Mouse (Mus musculus): Measurements from ENCODE around the gene Rnf152. TPM values are rescaled to one million over a fixed set of nuclear protein-coding genes. Genes with fewer than 3 reads are reported as not detected.

Rnf152 gene
- total and polyA plus RNA-seq, 3 experiments: under 0.01 TPM; not detected in 2

DNA sequence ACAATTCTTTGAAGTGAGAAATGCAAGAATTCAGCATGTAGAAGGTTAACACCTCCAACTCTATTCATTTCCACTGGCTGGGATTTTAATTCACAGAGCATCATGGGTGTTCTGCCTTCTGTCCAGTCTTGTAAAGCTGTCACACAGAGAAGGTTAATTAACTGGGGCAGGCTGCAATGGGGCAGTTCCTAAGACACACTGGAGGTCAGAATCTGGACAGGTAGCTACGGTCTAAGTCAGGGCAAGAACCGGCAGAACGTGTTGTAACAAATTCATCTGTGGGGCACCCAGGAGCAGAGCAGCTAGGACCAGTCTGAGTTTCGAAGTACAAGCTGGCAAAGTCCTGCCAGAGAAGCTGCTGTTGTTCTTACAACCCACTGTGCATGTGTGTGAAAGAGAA is 2.4 kb upstream of the Rnf152 start:
- no peak overlapping the region for H3K4me2 ChIP-seq (ENCODE audit: insufficient read depth, low read depth, poor library complexity, severe bottlenecking)
- H3K9me3 ChIP-seq (replicated peaks; ENCODE audit: low read length): no peaks in the 10 kb centered on the region
- H3K79me2 ChIP-seq (replicated peaks; ENCODE audit: control insufficient read depth, extremely low read depth, insufficient read depth, poor library complexity, severe bottlenecking): no peaks in the 10 kb centered on the region
- no peak overlapping the region for H3K4me3 ChIP-seq (replicated peaks in 1 of 3; ENCODE audit: low read depth in 2 of 3, low read length in 2 of 3, poor library complexity in 1 of 3)
- no peak overlapping the region for H3K27ac ChIP-seq (ENCODE audit: insufficient read depth, low read depth)
- no peak overlapping the region for H3K9ac ChIP-seq (ENCODE audit: insufficient read depth, low read depth)
- dilution Hi-C loops (cut with MboI; ENCODE audit: extremely low pct_ligation_motif_present, extremely low pct_unique_long_range_greater_than_20kb, low sequenced_read_pairs): no loop called here
- H3K36me3 ChIP-seq (replicated peaks in 1 of 2; ENCODE audit: control insufficient read depth in 1 of 2, insufficient read depth in 1 of 2, low read length in 1 of 2): no peaks in the 10 kb centered on the region
- DNase-seq (ENCODE audit: extremely low read depth): no peak
- peaks cover 88% of the 10 kb centered on the region for H3K27me3 ChIP-seq (replicated peaks)
- in situ Hi-C loops (cut with MboI; ENCODE audit: low pct_ligation_motif_present, low pct_unique_long_range_greater_than_20kb, low sequenced_read_pairs): loop anchor here (25.0 kb wide), 1 partner anchor 372 kb away; no protein-coding TSS in a partner anchor
- no peaks in the 10 kb centered on the region; a peak in 1 of 4 replicates for H3K4me1 ChIP-seq (ENCODE audit: control insufficient read depth in 1 of 2, insufficient read depth in 2 of 2)
- TF ChIP-seq BHLHE40 (IDR thresholded peaks at IDR 0.05; ENCODE audit: low read depth, low read length) (no peak), CHD2 (IDR thresholded peaks at IDR 0.05; ENCODE audit: low read length) (no peak)

DNA sequence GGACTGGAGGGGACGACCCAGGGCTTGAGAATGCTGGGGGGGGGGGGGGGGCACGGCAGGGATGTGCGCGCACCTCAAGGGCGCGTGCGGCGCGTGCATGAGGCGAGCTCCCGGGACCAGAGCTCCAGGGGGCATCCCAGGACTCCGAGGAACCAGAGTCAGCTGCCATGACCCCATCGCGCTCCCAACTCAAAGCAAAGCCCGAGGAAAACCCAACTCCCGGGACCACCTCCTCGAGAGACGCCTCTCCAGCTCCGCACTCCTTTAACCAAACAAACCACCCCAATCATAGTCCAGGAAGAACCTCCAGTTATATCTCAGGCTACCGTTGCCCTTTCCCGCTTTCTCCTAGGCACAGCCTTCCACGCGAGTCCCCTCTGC is 610 bp downstream of the Rnf152 start:
- H3K36me3 ChIP-seq (replicated peaks in 1 of 2; ENCODE audit: control insufficient read depth in 1 of 2, insufficient read depth in 1 of 2, low read length in 1 of 2): no peaks in the 10 kb centered on the region
- dilution Hi-C loops (cut with MboI; ENCODE audit: extremely low pct_ligation_motif_present, extremely low pct_unique_long_range_greater_than_20kb, low sequenced_read_pairs): no loop called here
- no peaks in the 10 kb centered on the region; a peak in 1 of 4 replicates for H3K4me1 ChIP-seq (ENCODE audit: control insufficient read depth in 1 of 2, insufficient read depth in 2 of 2)
- H3K79me2 ChIP-seq (replicated peaks; ENCODE audit: control insufficient read depth, extremely low read depth, insufficient read depth, poor library complexity, severe bottlenecking): no peaks in the 10 kb centered on the region
- in situ Hi-C loops (cut with MboI; ENCODE audit: low pct_ligation_motif_present, low pct_unique_long_range_greater_than_20kb, low sequenced_read_pairs): loop anchor here (25.0 kb wide), 1 partner anchor 369 kb away; no protein-coding TSS in a partner anchor
- DNase-seq (ENCODE audit: extremely low read depth): no peak
- peak overlapping the region; percentile 85 for H3K4me2 ChIP-seq (ENCODE audit: insufficient read depth, low read depth, poor library complexity, severe bottlenecking)
- peaks cover 79% of the 10 kb centered on the region for H3K27me3 ChIP-seq (replicated peaks)
- H3K4me3 ChIP-seq (replicated peaks in 1 of 3; ENCODE audit: low read depth in 2 of 3, low read length in 2 of 3, poor library complexity in 1 of 3): peak overlapping the region; percentile 10 to 66 (median 39)
- TF ChIP-seq SMC3 (IDR thresholded peaks at IDR 0.05; ENCODE audit: low read depth, low read length) (no peak), USF2 (conservative IDR thresholded peaks at IDR 0.05; ENCODE audit: low read depth, low read length) (no peak), ZNF384 (IDR thresholded peaks at IDR 0.05; ENCODE audit: low read depth, low read length) (no peak), ELF1 (IDR thresholded peaks at IDR 0.05; ENCODE audit: low read depth, low read length) (no peak), ZMIZ1 (IDR thresholded peaks at IDR 0.05; ENCODE audit: low read depth, low read length) (no peak), TCF12 (IDR thresholded peaks at IDR 0.05; ENCODE audit: low read depth, low read length) (no peak), MXI1 (IDR thresholded peaks at IDR 0.05; ENCODE audit: low read depth, low read length) (no peak), E2F4 (IDR thresholded peaks at IDR 0.05; ENCODE audit: insufficient replicate concordance, low read depth, low read length) (no peak), ETS1 (conservative IDR thresholded peaks at IDR 0.05; ENCODE audit: low read depth, low read length) (no peak), NRF1 (IDR thresholded peaks at IDR 0.05; ENCODE audit: low read depth, low read length) (no peak), ZC3H11A (IDR thresholded peaks at IDR 0.05; ENCODE audit: low read depth, low read length) (no peak), TBP (conservative IDR thresholded peaks at IDR 0.05; ENCODE audit: low read depth, low read length) (no peak)
- H3K27ac ChIP-seq (ENCODE audit: insufficient read depth, low read depth): no peak overlapping the region
- no peak overlapping the region for H3K9ac ChIP-seq (ENCODE audit: insufficient read depth, low read depth)
- no peaks in the 10 kb centered on the region for H3K9me3 ChIP-seq (replicated peaks; ENCODE audit: low read length)

All from CH12.LX (cell line).